Mouse (Mus musculus) ES-Bruce4 (cell line): ENCODE data around the gene Gbp2b. TPM values are rescaled to one million over a fixed set of nuclear protein-coding genes. Genes with fewer than 3 reads are reported as not detected.

Source experiments
- H3K27ac ChIP-seq: 2 replicates; pipeline ENCODE4 v1.5.1; 2012; ENCODE audit warnings: low read length, inconsistent platforms; ENCODE audit not compliant: insufficient read depth
- H3K27me3 ChIP-seq: 2 replicates; pipeline ENCODE4 v1.6.1; 2012; ENCODE audit warnings: mild to moderate bottlenecking, low read length, inconsistent platforms; ENCODE audit not compliant: control insufficient read depth, poor library complexity, insufficient read depth, severe bottlenecking
- H3K36me3 ChIP-seq: 2 replicates; pipeline ENCODE4 v1.6.1; 2012; ENCODE audit warnings: inconsistent platforms, mild to moderate bottlenecking, low read length, moderate library complexity; ENCODE audit not compliant: control insufficient read depth, poor library complexity, insufficient read depth, severe bottlenecking
- H3K4me1 ChIP-seq: one replicate; pipeline ENCODE4 v1.8.1; 2011; ENCODE audit warnings: low read length; ENCODE audit not compliant: control insufficient read depth, insufficient read depth
- H3K4me3 ChIP-seq: 2 replicates; pipeline ENCODE4 v1.5.1; 2011; ENCODE audit warnings: low read depth, mild to moderate bottlenecking, low read length
- H3K9ac ChIP-seq: 2 replicates; pipeline ENCODE4 v1.6.1; 2012; ENCODE audit warnings: low read depth, mild to moderate bottlenecking, inconsistent platforms; ENCODE audit not compliant: poor library complexity, severe bottlenecking
- H3K9me3 ChIP-seq: replicated peaks from 2 replicates; pipeline ENCODE4 v1.6.1; 2012; ENCODE audit warnings: mild to moderate bottlenecking, low read length, inconsistent platforms; ENCODE audit not compliant: control insufficient read depth, poor library complexity, insufficient read depth, severe bottlenecking
- CTCF ChIP-seq: IDR thresholded peaks from one replicate; pipeline ENCODE4 v1.8.1; 2011; ENCODE audit warnings: low read depth, low read length
- EP300 ChIP-seq: IDR thresholded peaks from 2 replicates; pipeline ENCODE4 v1.6.1; 2011; ENCODE audit warnings: low read depth, low read length; ENCODE audit not compliant: insufficient read depth
- POLR2A ChIP-seq: IDR thresholded peaks from one replicate; pipeline ENCODE4 v1.8.1; 2011; ENCODE audit warnings: low read length; ENCODE audit not compliant: insufficient read depth
- polyA plus RNA-seq: library from polyadenylated mRNA; stranded (reverse); fragments of >200 nt; gene quantifications from 2 replicates; pipeline ENCODE4 v1.2.4, GENCODE M21; 2011; ENCODE audit warnings: low read depth; ENCODE audit not compliant: missing spikeins, insufficient read depth, insufficient read length

The Gbp2b gene
- polyA plus RNA-seq, 1 experiment = not detected

DNA sequence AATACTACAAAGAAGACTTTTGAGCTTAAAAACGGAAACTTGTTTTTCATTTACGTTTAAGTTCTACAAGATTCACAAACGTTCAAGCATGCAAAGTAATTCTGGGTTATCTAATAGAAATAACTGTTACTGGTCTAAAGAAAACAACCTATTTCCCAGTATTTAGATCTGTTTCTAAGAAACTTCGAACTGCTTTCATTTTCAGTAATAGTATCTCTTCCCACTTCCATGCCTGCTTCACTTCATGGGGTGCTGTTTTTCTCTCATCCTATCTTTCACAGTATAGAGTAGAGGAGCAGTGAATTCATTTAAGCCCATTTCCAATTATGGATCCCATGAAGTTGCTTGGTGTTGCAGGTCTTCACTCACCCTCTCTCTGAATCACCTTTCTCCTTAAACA, 16.3 kb upstream of the Gbp2b start:
- TF ChIP-seq CTCF (no peak), POLR2A (no peak), EP300 (no peak)
- no peak overlapping the region for H3K27ac ChIP-seq
- no peaks in the 10 kb centered on the region for H3K9me3 ChIP-seq
- no peaks in the 10 kb centered on the region for H3K27me3 ChIP-seq
- no peak overlapping the region for H3K4me3 ChIP-seq
- H3K4me1 ChIP-seq = no peaks in the 10 kb centered on the region
- H3K9ac ChIP-seq = no peak overlapping the region
- no peaks in the 10 kb centered on the region for H3K36me3 ChIP-seq

- no peak overlapping the region for H3K9ac ChIP-seq
- H3K27me3 ChIP-seq = no peaks in the 10 kb centered on the region
- no peak for TF ChIP-seq CTCF
- no peak for TF ChIP-seq POLR2A
- no peak overlapping the region for H3K27ac ChIP-seq
- H3K36me3 ChIP-seq = no peaks in the 10 kb centered on the region
- H3K9me3 ChIP-seq = no peaks in the 10 kb centered on the region
- H3K4me1 ChIP-seq = no peaks in the 10 kb centered on the region
- no peak overlapping the region for H3K4me3 ChIP-seq
Observed at GRCm38 (mm10) chr3:142583067-142583466, 11.6 kb upstream of the Gbp2b start.

DNA sequence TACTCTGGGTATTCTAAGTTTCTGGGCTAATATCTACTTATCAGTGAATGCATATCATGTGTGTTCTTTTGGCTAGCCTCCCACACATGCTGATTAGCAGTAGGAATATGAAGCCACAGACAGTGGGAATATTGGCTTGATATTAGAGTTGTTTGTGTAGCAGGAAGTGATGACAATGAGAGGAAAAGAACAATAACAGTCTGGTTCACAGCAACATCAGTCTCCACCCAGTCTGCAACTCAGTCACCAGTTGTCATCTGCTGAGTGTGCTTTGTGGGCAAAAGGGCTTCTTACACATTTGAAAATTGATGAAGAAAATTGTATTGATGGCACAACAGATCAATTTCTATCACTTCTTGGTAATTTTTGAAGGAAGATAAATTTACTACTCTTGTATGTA, 7.3 kb upstream of the Gbp2b start:
- H3K27me3 ChIP-seq = no peaks in the 10 kb centered on the region
- no peaks in the 10 kb centered on the region for H3K36me3 ChIP-seq
- no peaks in the 10 kb centered on the region for H3K9me3 ChIP-seq
- no peaks in the 10 kb centered on the region for H3K4me1 ChIP-seq
- no peak overlapping the region for H3K4me3 ChIP-seq
- H3K27ac ChIP-seq = no peak overlapping the region
- TF ChIP-seq EP300 = no peak
- no peak for TF ChIP-seq CTCF
- TF ChIP-seq POLR2A = no peak
- H3K9ac ChIP-seq = no peak overlapping the region

DNA sequence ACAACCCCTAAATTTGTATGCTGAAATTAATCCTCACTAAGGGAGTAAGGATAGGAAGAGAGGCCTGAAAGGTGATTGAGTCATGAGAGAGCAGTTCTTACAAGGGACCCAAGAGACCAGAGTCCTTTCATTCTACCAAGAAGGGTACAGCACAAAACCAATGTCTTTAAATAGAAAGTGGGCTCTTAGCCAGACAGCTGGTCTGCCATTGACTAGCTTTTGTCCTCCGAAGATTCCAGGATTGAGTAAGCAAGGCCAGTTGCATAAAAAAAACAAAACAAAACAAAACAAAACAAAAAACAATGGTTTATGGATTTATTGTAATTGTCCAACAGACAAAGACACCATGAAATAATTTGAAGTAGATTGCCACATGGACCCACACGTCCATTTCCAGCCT, 5.8 kb upstream of the Gbp2b start:
- no peak overlapping the region for H3K27ac ChIP-seq

GRCm38 (mm10) chr3:142590431-142591067, 4.1 kb upstream of the Gbp2b start:
- no peaks in the 10 kb centered on the region for H3K27me3 ChIP-seq
- H3K9ac ChIP-seq = no peak overlapping the region
- no peak overlapping the region for H3K27ac ChIP-seq
- no peaks in the 10 kb centered on the region for H3K4me1 ChIP-seq
- TF ChIP-seq POLR2A (no peak), CTCF (no peak), EP300 (no peak)
- no peaks in the 10 kb centered on the region for H3K9me3 ChIP-seq
- no peak overlapping the region for H3K4me3 ChIP-seq
- no peaks in the 10 kb centered on the region for H3K36me3 ChIP-seq

More for the DNA sequence above, 5.8 kb upstream of the Gbp2b start:
- H3K36me3 ChIP-seq = no peaks in the 10 kb centered on the region
- no peak overlapping the region for H3K4me3 ChIP-seq
- H3K27me3 ChIP-seq = no peaks in the 10 kb centered on the region
- H3K9me3 ChIP-seq = no peaks in the 10 kb centered on the region
- H3K4me1 ChIP-seq = no peaks in the 10 kb centered on the region
- TF ChIP-seq CTCF (no peak), POLR2A (no peak), EP300 (no peak)
- no peak overlapping the region for H3K9ac ChIP-seq

- Histone ChIP-seq H3K4me1 (no peaks in the 10 kb centered on the region), H3K4me3 (no peak overlapping the region), H3K9ac (no peak overlapping the region), H3K9me3 (no peaks in the 10 kb centered on the region), H3K27ac (no peak overlapping the region), H3K27me3 (no peaks in the 10 kb centered on the region; the same call in 1 of the 2 replicates), H3K36me3 (no peaks in the 10 kb centered on the region)
- TF ChIP-seq EP300 (no peak), POLR2A (no peak), CTCF (no peak)
Observed at GRCm38 (mm10) chr3:142597923-142598322, 3.3 kb downstream of the Gbp2b start.
